11 mouse cellular contexts compared by ENCODE assay signal in the genomic region with DNA sequence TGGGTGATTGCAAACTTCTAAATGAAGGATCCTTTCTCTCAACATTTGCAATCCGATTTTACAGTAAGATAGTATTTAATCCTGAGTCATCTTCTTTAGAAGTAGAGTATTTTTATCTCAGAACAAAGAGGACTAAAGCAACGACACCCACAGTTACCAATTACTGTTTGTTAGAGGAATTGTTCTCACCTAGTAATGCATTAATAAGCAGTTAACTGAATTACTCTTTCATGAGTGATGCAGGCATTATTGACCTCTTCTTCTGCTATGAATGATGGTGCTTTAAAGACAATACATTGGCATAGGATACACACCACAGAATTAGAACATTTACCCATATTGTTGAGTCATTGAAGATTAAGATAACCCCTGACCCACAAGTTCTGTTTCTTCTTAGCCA.
"Had no signal": no experiment of that assay in that cellular context is flagged by ENCODE, and none has a peak within 500 bp of the region (broad histone marks: within the 10 kb centered on the region; RNA-seq: fewer than 3 reads in every experiment).

No protein-coding gene starts in this region.

- DNase-seq: left cerebral cortex, postnatal 4 days; liver; liver, embryonic 13.5 days; liver, postnatal 0 days; lung, adult 18-20 months; lung, adult 2 months; lung, embryonic 14.5 days; lung, postnatal 10 days; lung, postnatal 14 days; lung, postnatal 4 days; midbrain, embryonic 14.5 days had no signal
